Mouse (Mus musculus) NIH3T3 (cell line): ENCODE measurements at regions not wholly inside any gene's neighbourhood (a gene's known extent, or its start where the extent isn't known, plus 50 kb on each side); places are given as distances from the start of the nearest gene placed in this dataset.

Source experiments
- DNase-seq: peaks from one replicate; pipeline ENCODE4 v3.0.0-alpha.2; 2012; ENCODE audit warnings: low read depth

DNA sequence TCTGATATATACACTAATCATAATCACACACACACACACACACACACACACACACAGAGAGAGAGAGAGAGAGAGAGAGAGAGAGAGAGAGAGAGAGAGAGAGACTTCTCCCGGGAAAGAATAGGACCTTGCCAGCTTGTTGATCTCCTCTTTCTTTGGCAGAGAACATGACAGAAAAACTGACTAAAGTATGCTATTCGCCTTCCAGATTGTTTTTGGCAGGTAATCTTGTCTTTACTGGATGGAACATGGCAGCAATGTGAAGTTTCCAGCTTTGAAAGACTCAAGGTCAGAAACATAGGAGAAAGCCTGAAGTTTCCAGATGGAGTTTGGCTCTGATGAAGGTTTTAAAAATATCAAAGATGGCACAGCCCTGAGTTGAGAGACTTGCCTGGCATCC, 87.8 kb upstream of the Cpm start:
- DNase-seq = no peak

DNA sequence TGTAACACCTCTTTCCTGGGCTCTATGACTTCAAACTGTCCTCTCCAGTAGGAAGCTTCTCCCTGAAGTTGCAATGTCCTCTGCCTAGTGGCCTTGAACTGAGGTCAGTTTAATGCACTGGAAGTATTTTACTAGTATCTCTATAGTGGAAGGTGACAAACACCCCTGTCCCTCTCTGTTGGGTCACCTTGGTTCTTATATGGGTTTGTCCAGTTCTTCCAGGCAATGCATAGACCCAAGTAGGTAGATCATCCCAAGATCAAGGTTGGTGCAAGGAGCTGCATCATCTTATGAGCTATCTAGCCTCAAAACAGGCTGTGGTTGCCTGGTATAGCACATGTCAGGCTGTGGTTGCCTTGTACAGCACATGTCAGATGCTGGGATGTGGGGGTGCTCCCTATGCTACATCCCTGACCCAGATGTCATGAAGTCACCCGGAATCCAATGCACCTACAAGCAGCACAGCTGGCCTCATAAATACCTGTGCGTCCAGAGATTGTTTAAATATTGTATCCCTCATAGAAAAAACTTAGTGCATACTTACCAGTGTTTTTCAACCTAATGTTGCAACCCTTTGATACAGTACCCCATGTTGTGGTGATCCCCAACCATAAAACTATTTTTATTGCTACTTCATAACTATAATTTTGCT, 88.4 kb upstream of the Cpm start:
- no peak for DNase-seq

DNA sequence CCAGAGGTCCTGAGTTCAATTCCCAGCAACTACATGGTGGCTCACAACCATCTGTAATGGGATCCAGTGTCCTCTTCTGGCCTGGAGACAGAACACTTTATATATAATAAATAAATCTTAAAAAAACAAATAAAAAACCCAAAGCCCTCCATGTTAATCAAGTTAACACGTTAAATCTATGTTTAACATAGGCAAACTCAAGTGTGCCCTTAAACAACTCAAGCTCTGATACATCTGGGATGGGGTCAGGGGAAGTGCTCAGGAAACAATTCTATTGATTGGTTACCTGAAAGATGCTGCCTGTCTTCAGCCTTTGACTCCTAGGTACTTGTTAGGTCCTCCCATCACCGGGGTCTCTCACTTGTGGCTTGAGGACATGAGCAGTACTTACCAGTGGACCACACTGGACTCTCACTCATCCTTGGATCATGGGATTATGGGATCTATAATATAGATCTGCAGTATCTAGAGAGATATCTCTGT, 89.1 kb upstream of the Cpm start:
- no peak for DNase-seq

DNA sequence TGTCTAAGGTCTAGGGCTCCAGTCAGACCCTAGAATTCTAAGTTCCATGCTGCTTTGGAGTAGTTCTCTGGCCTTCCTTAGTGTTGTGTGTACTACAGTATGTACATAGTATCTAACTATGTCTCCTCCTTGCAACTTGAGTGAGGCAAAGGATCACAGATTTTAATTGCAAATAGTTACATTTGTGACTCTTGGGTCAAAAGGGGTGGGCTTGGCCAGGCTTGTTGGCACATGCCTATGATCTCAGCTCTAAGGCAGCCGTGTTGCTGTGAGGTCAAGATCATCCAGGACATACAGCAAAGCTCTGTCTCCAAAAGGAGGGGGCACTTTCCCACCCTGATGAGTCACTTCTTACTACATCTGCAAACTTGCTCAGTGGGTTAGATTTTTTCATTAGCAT, 89.8 kb upstream of the Cpm start:
- no peak for DNase-seq

DNA sequence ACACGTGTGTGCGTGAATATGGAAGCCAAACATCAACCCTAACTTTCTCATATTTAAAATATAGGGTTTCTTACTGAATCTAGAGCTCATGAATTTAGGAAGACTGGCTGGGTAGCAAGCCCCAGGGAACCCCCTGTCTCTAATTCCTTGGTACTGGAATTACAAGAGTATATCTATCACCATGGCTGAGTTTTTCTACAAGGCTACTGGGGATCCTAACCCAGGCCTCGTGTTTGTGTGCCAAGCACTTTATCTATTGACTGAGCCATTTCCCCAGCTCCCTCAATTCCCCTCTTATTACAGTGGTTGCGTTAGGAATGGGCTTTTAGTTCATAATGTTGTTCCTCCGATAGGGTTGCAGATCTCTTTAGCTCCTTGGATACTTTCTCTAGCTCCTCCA, 90.6 kb upstream of the Cpm start:
- no peak for DNase-seq

DNA sequence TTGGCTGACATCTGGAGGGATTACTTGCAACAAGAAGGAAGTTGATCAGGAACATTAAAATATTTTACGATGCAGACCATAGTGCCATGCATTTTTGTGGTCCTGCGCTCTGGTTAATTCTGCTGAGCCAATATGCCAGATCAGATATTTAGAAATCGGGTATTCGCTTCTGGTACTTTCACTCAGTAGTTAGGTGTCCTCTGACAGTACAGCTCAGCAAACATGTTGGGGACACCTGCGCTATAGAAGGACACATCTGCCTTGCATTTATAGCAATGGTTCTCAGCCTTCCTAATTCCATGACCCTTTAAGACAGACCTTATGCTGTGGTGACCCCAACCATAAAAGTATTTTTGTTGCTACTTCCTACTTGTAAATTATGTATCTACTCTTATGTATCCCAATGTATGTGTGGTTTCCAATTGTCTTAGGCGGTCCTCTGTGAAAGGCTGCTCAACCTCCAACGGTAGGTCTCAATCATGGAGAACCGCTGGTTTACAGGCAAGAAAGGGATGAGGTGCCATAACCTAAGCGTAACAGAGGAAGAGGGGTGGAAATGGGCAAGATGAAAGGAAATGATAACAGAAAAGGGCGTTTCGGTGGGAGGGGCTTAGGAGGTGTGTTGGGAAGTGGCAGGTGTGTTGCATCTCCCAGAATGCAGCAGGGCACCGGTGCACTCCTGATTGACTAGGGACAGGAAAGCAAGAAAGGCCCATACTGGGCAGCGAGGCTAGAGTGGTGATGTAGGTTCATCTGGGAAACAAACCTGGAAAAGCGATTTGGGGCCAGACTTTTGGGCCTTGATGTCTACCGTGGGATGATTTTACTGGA, 92.3 kb upstream of the Cpm start:
- DNase-seq = no peak

DNA sequence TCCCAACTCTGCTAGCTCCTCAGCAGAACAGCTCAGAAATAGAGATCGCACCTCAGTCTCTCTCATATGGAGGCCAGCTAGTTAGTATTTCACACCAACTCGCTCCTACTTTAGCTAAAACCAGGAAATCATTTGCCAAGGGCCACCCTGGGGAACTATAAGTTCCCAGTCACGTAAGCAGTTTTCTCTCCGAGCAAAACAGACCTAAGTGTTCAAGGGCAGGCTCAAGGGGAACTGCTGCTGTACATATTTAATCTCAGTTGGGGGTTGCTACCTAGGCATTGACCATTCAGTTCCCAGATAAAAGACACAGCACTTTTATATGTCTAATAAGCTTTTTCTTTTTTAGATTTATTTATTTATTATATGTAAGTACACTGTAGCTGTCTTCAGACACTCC, 93.5 kb upstream of the Cpm start:
- DNase-seq = no peak

DNA sequence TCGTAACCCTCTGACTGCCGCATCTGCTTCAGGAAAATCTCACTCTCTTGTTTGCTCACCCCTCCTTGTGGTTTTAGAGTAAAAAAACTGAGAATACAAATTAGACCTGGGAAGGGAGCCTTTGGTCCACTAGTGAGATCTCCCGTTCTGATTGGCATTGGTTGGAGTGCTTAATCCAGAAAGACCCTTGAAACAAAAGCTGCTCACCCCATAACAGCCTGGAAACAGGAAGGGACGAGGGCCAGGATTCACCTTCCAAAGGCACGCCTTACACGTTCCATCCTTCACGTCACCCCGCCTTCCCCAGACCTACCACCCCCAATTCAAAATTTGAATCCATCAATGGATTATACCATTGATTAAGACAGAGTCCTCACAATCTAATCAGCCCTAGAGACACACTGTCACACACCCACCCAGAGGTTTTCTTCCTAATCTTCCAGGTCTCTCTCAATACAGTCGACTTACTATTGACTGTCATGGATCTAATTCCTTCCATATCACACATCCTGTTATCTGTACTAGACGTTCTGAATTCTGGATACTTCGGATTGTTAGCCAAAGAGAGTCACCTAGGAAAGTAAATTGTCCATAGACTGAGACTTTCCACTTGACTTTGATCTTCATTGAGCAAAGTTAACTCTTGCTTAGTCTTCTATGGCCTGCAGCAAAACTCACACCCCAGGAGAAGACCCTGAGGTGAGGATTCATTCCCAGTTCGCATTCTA, 94.1 kb upstream of the Cpm start:
- no peak for DNase-seq

DNA sequence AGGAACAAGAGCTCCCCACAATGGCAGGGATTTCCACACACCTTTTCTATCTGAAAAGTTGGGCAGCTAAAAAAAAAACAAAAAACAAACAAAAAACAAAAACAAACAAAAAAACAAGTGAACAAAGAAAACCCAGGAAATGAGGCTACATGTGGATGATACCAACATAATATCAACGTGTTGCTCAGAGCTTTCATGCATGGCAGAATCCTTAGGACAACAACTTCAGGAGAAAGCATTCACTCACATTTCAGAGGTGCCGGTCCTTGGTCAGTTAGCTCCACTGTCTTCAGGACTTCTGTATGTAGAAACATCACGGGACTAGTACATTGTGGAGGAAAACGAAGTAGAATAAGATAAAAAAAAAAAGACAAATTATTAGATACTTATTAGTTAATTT, 94.8 kb upstream of the Cpm start:
- DNase-seq = no peak

DNA sequence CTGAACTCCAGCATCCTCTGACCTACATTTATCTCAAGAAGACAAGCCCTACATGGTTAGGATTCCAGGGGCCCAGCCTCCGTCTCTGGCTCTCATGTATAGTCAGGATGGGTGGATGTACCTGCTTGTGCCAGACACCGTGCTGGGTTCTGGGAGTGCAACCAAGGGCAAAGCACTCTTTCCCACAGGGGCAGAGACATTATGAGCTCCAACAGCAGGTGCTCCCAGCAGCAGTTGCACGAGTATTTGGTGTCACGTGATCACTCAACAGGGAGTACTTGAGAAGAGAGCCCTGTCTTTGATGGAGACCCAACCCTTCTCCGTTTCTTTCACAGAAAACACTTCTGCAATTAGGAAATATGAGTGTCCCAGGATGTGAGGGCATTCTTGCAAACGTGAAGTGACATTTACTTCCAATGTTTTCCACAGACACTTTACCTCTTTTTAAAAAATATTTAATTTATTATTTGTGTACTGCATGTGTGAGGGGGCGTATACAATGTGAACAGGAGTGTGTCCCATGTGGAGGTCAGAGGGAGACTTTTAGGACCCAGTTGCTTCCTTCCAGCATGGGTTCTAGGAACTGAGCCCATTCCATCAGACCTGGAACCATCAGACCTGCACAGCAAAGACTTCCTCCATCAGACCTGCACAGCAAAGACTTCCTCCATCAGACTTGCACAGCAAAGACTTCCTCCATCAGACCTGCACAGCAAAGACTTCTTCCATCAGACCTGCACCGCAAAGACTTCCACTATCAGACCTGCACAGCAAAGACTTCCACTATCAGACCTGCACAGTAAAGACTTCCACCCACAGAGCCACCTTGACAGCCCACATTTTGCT, 95.5 kb upstream of the Cpm start:
- DNase-seq = no peak

DNA sequence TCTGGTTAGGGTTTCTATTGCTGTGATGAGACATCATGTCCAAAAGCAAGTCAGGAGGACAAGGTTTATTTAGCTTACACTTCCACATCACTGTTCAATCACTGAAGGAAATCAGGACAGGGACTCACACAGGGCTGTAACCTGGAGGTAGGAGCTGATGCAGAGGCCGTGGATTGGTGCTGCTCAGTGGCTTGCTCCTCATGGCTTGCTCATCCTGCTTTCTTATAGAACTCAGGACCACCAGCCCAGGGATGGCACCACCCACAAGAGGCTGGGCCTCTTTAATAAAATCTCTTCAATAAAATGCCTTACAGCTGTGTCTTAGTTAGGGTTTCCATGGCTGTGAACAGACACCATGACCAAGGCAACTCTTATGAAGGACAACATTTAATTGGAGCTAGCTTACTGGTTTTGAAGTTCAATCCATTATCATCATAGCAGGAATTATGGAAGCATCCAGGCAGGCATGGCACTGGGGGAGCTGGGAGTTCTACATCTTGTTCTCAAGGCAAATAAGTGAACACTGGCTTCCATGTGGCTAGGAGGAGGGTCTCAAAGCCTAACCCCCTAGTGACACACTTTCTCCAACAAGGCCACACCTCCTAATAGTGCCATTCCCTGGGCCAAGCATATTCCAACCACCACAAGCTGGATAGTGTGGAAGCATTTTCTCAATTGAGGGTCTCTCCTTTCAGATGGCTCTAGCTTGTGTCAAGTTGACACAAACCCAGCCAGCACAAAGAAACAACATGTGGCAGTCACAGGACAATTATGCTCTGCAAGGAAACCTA, 96.4 kb upstream of the Cpm start:
- no peak for DNase-seq

DNA sequence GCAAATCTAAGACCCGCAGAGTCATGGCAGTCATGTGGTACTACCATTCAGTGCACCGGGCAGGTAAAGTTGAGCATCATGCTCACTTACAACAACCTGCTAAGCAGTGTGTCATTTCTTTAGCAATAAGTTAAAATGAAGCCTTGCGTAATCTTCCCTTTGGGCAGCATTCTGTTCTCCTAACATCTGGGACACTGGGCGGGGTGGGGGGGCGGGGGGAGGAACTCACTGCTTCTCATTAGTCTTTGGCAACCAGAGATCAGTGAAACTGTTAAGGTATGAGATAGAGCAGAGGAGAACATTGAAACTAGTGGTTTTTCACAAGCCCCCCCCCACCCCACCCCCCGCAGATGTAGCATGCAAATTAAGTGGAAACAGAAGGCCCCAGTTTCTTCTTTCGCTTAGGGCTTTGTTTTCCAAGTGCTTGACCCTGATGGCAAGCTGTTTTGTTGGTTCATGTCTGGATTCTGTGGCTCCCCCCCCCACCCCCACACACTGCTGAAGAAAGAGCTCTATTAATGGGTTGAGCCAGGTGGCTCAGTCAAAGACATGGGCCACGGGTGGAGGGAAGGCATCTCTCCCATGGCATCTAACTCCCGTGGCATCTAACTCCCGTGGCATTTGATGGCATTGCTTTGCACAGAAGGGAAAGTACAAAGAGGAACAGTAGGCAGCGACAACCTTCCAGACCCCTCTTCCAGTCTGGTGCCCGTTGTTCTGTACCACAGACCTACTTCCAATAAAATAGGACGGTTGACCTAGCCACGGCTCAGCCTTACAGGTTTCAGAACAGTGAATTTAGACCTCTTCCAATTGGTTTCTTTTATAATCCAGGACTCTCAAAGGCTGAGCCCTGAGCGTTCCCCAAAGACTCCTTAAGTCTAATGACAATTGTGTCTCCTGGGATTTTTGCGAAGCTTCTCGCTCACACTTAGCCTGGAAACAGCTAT, 97.2 kb upstream of the Cpm start:
- peak; percentile 27 for DNase-seq

DNA sequence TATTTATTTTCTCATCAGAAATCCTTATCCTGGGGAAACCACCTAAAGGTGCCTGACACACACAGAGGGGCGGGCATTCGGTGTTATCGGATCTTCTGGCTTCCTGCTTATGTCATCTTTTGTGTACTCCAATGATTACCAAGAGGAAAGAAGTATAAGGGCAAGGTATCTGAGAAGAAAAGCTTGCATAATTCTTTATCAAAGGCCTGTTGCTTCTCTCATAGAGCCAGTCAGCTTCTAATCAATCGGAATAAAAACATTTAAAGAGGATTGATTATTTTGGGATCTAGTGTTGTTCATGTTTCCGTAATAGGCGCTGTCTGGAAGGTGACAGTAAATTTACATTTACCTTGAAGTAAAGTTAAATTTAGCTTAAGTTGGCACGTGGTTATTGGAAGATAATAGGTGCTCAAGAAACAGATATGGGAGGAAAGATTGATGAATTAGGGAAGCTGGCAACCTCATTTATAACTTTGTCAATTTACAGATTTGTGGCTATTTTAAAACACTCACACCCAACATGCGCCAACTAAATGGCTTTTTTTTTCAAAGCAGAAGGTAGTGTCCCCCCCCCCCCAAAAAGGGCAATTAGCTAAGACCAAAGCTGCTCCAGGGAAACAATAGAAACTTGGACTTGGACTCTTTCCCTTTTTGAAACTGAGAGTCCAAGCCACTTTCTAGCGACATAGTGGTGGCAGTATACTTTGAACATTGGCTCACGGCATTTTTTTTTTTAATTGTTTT, 98.3 kb upstream of the Cpm start:
- no peak for DNase-seq

DNA sequence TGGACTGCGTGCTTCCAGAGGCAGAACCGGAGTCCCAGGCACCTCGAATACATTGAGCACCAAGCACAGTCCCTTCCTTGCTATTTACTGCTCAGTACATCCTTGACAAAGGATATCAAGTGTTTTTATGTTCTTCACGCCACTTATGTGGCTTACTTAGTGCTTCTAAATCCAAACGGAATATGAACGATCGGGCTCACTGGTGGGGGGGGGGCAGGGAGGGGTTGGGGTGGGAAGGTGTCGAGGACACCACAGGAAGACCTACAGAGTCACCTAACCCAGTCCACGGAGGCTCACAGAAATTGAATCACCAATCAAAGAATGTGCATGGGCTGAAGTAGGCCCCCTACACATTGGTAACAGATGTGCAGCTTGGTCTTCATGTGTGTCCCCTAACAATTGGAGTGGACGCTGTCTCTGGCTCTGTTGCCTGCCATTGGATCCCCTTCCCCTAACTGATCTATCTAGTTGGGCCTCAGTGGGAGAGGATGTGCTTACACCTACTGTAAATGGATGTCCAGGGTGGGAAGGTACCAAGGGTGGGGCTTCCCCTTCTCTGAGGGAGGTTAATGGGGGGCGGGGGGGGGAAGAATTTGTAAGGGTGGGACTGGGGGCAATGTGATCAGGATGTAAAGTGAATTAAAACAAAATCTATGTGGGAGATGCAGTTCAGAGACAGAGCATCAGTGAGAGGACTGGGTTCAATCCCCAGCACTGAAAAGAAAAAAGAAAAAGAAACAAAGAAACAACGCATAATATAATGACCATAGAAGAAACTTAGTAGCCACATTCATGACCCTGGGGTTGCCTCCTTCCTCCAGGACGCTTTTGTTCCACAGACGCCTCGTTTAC, 99.1 kb upstream of the Cpm start:
- no peak for DNase-seq

DNA sequence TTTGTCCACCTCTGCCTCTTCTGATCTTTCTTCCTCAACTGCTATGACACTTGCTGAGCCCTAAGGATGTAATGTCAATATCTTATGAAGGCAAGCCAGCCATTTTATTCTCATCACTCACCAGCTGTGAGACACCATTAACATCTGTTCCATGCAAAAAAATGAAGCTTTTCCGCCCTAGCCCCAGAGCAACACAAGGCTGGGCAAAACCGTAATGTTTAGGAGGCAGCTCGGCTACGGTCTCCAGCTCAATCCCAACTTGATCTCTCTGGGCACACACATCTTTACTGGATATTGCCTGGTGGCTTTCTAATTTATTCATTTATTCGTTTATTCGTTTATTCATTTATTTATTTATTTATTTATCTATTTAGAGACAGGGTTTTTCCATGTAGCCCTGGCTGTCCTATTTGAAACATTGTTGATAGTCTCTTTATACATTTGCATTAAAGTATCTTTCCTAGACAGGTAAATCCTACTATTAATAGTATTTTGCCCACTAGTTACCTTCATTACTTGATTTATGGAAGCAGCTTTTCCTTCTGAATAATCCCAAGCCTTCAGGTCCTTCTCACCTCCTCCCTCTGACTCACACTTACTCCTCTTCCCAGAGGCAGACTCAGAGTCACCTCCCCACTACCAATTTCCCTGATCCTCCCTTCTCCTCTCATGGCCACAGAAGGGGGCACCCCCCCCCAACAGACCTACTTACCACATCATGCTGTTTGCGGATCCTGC, 99.9 kb upstream of the Cpm start:
- DNase-seq = no peak

DNA sequence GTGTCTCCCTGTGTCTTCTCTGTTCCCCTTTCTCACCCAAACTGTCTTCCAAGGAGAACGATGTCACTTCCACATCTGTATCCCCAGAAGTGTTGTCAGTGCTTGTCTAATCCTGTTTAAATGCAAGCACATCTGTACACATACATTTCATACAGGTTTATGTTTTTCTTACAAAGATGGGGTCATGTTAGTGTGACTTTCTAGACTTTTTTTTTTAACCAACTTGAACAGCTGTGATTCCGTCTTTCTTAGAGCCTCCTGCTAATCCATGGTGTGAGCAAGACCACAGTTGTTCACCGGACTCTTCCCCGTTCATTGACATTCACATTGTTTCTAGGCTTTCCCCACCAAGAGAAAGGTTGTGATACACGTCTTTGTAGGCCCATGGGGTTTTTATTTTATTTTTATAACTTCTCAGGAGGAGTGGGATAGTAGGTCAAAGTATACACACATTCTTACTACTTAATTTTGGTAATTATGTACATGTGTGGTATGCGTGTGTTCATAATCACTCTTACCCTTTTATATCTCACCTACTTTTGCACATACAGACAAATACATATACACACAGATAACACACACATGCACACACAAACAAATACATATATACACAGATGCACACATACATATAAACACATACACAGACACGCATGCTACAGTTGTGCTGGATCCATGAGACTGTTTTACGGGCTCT, 100.6 kb upstream of the Cpm start:
- DNase-seq = no peak

DNA sequence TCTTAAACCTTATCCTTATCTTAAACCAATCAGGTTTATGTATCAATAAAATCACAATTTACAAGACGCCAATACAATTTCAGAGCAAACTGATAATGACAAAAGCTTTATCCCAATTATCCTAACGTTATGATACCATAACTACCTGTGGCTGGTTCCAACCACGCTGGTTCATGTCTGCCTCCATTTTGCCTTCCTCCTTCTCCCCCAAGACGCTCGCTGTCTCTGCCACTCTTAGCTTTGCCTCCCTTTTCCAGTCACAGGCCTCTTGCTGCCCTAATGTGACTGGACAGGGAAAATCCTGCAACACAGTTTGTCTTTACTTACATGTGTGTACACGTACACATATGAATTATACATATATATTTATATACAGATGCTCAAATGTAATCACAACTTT, 101.3 kb upstream of the Cpm start:
- DNase-seq = no peak
